Mouse (Mus musculus) cerebellum, postnatal 25 days (tissue): ENCODE results near the gene Kcnd3.

Experiments used
- DNase-seq, 2 experiments: peaks; one replicate each; pipeline ENCODE4 v3.0.0; 2021; ENCODE audit warnings: mixed read lengths in 2 of 2

Kcnd3 gene

DNA sequence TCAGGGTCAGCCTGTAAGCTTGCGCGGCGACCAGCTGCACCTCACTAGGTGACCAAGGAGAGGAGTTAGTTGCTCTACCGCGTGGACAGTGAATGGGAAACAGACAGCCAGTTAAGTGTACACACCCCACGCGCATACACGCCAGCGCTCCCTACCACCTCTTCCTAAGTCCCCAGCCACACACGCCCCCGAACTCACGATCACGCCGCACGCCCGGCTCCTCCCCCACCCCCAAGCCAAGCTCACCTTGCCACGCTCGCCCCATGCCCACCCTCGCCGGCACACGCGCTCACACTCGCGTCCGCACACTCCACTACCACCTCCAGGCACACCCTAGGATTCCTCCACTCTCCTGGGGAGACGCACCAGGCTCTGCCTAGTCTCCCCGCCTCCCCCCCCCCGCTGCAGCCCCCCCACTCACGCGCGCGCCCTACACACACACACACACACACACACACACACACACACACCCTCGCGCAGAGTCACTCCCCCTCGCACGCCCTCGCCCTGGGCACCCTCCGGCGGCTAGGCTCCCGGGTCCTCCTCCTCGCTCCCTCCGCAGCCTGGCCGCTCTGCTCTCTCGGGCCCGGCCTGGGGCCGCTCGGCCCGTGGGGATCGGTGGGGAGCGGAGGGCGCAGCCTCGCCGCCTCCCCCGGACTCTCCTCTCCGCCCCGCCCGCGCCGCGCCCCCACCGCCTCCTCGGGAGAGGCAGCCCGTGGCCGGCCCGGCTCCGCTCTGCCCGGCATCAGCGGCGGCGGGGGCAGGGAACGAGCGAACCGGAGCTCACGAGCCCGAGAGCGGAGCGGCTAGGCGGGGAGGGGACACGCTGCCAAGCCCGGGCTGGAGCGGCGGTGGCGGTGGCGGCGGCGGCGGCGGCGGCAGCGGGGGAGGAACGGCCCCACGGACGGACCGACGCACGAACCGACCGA lies at the start of gene Kcnd3:
Gene Kcnd3 (plus strand): TSS at position 704 of the 929 bp plus-strand sequence.
- DNase-seq, result peak; percentile 62 to 83

DNA sequence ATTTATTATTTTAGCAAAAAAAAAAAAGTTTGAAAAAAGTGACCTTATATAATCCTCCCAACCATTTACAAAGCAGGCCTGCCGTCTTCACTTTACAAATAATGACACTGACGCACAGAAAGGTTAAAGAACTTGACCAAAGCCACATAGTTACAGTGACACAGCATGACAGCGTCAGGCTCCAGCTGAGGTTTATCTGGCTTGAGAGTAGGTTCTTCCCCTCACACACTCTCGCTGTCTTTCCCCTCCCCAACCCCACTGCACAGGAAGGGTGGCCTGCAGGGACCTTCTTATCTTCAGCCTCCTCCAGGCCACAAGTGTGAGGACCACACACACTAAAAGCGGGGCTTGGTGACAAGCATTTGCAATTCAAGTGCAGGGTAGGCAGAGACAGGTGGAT lies 49.5 kb upstream of the Kcnd3 start:
- DNase-seq, result no peak

DNA sequence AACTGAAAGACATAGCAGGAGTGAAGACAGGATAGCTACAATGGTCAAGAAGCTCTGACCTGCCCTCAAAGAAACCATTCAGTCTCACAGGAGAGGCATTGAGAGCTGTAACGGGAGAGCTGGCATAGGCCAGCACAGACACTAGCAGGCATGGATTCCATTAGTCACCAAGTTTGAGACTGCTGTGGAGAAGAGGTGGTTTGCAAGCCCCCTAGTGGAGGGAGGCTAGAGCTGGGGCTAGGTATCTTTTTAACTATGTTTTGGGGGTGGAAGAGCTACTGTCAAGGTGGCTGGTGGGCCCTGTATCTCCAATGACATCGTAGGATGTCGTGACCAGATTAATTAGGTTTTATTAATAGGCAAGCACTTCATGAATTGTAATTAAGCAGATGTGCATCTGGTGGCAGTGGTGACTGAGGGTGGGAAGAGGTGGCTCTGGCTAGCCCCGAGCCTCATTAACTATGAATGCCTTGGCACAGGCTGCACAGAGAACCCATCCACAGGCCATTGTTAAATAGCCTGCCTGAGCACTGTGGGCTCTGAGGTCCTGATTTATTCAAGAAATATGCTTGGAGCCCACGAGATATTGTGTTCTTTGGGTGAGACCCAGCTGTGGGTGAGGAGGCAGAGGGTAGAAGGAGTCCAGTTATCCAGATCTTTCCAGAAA lies 48.6 kb upstream of the Kcnd3 start:
- DNase-seq, result no peak

DNA sequence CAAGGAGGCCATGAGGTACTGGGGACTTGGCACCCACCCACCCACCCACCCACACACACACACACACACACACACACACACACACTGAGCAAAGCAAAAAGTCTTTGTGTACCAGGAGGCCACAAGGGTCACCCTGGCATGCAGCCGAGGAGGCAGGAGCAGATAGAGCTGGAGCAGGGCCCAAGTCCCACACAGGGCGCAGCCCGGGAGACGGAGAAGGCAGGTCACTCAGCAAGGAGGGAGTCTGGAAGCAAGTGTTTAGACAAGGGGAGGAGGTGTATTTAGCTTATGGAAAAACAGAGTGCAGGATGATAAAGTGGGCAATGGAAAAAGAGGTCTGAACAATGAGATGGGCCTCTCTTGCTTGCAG lies 48.1 kb upstream of the Kcnd3 start:
- DNase-seq, result peak in 1 of 2 experiments; percentile 18

DNA sequence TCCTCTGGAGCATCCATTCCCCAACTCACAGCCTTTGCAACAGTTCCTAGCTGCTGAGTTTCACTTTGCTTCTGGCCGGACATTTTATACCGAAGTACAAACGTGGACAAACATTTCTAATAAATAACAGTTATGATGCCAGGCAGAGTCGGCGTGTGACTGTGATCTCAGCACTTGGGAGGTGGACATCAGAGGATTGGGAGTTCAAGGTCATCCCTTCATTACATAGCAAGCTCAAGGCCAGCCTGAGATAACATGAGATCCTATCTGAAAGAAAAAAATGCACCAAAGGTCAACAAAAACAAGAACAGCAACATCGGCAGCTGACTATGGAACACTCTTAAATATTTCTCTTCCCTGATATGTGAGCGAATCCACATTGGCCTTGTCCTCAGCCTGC lies 46.6 kb upstream of the Kcnd3 start:
- DNase-seq, result no peak

DNA sequence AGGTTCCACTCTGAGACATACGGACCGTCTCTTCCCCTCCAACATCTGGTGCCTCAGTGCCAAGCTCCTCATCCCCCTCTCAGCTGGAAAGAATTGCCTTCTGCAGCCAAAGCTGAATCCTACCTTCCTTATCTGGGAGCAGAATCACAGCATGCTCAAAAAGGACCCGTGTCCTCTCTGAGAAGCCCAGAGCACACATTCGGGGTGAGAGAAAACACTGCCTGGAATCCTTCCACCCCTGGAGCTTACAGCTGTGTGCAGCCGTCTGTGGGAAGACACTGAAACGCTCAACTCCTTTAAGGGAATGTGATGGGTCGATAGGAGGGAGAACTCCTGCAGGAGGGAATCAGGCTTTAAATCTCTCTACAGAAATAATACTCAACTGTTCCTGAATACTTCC lies 46.1 kb upstream of the Kcnd3 start:
- DNase-seq, result no peak

DNA sequence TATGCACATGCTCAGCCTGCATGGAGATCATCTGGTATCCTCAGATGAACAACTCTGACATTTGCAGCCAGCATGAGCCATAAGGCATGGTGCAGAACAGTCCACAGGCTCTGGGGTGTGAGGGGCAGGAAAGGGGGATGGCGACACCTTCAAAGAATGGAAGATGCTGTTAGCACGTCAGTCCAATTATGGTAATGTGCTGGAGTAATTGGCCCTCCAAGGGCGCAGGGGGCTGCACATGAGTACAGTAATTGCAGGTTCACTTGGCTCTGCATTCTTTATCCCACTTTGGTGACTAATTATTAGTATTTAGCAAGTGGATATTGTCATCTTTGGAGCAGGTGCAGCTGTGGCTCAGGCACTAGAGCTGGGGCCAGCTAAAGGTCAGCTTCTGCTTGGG lies 43.9 kb upstream of the Kcnd3 start:
- DNase-seq, result no peak

DNA sequence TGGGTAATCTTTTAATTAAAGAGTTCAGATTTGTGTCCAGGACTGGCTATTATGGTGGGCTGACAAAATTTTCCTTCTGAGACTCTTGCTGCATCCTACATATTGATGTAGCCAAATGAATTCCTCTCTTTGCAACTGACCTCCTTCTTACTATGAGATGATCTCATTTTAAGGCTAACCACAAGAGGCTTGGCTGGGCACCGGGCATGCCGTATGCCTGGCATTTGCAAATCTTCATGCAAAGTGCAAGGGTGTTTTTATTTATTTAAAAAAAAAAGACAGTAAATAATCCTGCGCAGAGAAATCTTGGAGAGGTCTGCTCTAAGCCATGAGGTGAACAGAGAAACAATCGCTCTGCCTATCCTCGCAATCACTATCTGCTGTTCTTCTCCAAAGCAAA lies 41.3 kb upstream of the Kcnd3 start:
- DNase-seq, result peak in 1 of 2 experiments; percentile 27

DNA sequence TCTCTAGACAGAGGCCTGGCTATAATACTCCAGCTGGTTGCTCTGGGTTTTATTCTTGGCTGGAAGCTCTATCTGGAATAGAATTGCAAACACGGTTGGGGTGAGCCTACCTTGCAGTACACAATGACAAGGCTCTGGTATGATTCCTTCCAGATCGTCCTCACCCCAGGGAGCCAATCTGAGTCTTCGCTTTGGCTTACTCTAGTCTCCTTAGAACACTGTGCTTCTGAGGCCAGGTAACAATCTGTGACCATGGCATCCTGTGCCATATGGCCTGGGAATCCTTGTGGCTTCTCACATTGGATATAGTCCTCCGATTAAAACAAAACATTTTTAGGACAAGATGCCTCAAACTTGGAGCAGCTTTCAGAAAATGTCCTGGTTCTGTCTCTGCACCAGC lies 40.4 kb upstream of the Kcnd3 start:
- DNase-seq, result peak; percentile 62 to 72

DNA sequence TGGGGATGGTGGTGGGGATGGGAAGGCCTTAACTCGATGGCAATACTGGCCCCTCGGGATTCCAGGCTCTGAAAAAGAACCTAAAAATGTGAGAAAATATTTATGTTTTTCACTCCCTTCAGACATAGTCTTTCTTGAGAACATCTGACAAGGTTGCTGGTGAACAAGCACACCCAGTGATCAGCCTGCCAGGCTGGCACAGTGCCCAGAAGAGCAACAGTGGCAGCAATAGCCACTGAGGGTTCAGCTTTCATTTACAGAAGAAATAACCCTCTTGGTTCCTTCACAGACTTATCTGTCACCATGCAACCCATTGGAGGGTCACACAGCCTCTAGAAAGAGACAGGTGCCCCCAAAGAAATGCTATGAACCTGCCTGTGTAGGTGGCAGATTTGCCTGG lies 39.9 kb upstream of the Kcnd3 start:
- DNase-seq, result peak; percentile 63 to 78

DNA sequence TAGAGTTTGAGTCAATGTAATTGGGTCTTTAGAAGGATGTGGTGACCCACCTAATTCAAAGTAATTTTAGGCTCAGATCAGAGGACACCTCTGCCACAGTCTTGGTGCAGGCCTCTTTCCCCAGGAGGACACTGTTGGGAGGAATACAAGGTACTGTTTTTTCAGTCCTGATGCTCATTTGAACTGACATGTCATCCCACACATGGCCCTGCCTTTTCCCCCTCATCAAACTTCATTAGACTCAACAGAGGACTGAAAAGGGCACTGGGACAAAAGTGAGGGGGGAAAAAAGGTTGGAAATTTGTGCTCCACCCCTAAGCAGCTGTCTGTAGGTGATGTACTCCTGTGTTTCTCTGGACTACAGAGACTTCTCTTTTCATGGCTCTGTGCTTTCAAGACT lies 39.4 kb upstream of the Kcnd3 start:
- no peak for DNase-seq

DNA sequence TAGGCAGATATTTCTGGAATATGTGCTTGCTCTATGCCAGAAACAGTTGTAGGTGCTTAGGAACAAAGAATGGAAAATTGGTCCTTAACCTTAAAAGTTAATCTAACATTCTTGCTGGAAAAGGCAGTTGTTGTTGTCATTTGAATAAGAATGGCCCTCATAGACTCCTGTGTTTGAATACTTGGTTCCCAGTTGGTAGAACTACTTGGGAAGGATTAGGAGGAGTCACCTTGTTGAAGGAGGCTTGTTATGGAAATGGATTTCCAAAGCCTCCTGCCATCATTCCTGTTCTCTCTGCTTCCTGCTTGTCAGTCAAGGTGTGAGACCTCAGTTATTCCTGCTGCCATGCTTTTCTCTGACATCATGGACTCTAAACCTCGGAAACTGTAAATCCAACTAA lies 33.7 kb upstream of the Kcnd3 start:
- DNase-seq, result no peak

DNA sequence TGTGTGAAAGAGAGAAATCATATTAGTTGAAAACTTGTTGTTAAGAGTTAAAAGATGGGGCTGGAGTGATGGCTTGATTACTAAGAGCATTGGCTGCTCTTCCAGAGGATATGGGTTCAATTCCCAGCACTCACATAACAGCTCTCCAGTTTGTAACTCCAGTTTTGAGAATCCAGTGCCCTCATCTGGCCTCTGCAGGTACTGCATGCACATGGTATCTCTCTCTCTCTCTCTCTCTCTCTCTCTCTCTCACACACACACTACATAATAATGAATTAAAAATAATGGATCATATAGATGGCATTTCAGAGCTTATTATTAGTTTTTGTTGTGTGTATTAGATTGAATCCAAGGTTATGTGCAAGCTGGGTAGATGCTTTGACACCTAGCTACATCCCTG lies 29.7 kb upstream of the Kcnd3 start:
- DNase-seq, result no peak

DNA sequence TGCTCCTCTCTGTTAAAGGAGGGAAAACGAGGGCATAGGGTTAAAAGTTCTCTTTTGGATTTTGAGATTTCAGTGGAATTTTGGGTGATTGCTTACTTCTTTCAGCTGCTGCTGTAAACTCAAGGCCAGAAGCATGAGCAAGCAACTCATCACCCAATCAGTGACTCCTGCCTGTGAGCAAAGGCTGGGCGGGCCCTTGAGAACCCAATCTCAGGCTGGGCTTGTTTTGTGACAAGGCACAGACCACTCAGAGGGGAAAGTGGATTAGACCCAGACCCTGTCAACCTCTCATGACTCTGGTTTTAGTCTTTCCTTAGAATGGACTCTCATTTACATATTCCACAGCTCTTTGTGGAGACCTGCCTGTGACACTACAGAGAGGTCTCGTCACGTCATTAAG lies 28.7 kb upstream of the Kcnd3 start:
- no peak for DNase-seq

DNA sequence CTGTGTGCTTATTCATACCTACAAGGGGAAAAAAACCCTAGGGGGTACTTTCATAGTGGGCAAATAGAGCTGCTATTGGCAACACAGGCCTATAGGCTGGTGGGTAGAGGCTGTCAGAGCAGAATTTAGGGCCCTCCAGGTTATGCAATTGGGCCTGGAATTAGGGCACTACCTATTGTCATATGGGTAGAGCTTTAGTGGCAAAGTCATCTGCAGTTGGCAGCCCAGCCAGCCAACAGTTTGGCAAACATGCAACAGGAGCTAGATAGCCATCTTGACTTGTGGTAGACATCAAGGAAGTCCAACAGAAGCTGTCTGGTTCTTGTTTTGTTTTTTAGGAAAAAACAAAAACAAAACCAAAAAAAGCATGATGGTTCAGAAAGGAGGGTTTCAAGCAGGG lies 23.5 kb upstream of the Kcnd3 start:
- no peak for DNase-seq

DNA sequence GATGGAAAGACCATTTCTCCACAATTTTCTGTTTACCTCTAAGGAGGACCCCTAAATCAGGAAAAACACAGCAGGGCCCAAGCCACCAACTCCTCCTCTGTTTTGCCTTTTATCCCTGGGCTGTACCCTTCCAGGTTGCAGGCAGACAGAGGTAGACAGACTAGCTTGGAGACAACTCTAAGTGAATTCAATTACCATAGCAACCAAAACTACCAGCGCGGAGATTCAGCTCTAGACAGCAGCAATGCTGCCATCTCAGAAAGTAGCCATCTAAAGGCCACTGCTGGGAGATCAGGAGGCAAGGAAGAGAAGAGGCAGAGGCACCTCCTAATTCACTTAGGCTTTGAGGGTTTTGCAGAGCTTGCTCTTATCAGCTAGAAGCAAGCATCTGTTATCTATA lies 15.7 kb upstream of the Kcnd3 start:
- DNase-seq, result no peak

DNA sequence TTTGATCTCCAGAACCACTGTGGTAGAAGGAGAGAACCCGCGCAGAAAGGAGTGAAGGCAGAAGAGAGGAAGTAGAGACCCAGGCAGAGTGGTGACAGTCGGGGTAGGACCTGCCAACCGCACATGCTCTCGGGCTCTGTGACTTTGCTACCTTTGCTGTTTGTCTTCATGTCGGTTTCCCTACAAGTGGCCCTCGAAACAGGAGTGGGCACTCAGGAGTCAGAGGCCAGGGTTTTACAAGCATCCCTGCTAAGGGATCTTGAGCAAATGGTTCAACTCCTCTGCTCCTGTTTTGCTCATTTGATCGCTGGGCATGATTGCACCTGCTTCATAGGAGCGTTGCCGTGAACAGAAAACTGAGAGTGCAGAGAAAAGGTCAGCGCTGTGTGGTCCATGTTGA lies 15.2 kb upstream of the Kcnd3 start:
- no peak for DNase-seq

DNA sequence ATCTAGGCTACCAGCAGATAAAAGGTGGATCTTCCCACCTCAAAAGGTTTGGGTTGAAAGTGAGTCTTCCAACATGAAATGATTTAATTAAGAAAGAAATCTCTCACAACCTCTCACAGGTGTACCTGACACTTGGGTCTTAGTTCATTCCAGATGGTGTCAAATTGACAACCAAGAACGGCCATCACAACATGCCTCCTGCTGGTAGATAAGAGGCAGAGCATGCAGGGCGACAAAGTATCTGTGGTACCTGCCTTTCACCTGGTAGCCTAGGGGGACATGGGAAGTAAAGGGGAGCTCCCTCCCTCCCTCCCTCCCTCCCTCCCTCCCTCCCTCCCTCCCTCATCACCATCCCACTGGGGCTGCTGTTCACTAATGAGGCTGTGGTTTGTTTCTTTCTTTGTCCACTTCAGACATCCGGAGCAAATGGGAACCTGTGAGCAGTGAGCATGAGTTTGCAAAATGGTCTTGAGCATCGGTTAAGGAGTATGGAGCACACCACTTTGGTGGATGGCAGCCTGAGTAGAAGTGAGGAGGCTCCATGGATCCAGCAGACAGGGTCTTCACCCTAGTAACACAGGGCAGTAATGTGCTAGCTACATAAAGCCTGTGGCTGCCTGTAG lies 11.1 kb upstream of the Kcnd3 start:
- no peak for DNase-seq

DNA sequence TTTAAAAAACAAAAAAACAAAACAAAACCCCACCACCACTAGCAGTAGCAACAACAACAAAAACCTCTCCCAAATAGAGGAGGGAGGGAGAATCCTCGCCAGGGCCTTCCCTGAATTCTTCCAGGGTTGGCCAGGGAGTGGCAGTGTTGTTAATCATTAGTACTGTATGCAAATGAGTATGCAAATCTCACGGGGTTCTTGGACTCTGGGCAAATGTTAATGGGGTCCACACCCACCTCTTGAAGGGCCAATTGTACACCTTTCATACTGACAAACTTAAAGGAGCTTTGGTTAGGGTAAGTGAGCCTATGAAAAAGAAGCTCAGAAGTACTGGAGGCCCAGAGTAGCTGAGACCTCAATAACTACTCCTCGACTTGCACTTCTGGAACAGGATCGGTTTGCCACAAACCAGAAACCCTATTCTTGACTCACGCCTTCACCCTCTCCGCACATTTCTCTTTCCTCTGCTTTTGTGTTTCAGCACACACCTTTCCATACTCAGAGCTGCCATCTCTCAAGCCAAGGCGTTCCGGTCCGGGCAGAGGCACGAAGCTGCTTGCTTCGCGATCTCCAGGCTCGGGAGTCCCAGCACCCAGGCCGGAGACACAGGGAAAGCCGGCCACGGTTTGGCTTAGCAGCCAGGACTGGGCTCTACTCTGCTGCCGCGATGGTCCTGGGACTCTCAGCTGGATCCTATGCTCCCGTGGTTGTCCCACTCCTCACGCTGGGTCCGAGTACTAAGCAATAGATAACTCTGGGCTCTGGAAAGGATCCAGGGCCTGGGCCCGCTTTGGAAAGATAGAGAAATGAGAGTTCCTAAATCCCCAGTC lies 1.3 kb upstream of the Kcnd3 start:
- DNase-seq, result peak; percentile 66 to 82

DNA sequence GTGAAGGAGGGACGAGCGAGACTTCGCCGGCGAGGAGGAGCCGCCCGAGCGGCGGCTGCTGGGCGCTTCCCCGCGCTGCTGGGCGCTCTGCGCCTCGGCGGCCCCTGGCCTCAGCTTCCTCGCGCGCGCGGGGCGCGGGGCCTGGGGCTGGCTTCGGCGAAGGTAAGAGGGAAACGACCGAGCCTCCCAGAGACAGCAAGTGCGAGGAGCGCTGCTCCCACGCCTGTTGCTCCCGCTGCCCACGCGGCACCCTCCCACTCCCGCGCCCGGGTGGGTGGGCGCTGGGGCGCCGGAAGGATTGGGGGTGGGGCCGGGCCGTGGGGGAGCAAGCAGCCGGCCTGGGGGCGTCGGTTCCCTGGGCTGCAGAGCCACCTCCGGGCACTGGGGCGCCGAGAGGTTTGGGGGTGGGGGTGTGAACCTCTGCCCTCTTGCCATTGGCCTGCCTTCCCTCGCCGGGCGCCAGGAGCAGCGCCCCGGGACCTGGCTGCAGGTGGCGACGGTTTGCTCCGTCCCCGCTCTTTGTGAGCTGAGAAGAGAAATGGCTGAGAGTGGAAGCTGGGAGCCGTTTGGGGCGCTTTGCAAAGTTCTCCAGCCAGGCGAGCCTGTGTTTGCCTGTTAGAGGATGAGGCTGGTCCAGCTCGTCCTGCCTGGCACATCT lies 555 bp downstream of the Kcnd3 start:
- DNase-seq, result peak; percentile 68 to 76

DNA sequence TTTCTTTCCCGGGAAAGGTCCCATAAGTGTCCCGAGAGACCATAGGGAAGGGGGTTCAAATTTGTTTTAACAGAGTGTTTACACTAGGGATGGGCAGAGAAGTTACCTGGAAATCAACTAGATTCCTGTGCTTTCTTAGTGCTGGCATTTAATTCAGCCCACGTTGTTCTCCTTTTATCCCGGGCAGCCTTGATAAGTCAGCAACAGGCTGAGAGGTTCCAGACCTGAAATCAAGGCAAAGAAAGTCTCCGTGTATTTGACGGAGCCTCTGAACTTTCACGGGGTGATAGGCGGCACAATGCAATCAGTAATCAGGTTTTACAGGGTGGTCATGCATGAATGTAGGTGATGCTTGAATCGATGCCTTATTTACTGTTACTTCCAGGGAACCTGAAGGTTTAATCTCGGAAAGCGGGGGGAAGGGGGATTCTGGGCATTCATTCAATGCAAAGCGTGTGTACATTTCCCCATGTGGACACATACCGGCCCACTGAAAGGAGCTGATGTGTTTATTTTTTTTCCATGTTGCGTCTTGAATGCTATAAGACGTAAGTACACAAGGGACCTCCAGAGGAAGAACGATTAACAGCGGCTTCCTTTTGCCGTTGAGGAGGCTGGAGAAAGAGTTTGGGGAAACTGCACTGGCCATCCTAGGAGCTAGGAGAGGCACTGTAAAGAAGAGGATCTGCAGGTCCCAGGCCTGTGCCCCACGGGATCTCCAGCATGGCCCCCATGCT lies 1.3 kb downstream of the Kcnd3 start:
- peak; percentile 26 to 31 for DNase-seq

DNA sequence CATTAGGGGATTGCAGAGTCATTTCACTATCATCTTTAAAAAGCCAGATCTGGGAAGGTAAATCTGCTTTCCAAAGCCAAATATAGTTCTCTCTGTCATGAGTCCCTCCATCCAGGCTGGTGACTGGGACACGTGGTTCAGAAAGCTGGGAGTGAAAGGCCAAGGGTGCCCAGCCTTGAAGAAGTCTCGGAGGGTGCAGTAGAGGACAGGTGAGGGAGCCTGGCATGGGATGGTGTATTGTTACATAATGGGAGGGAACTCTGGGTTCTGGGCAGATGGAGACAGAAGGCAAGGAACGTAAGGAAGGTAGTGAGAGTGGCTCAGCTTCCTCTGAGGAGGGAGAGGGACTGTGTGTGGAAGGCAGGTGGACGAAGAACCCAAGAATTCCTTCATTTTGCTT lies 5.5 kb downstream of the Kcnd3 start:
- DNase-seq, result peak; percentile 31 to 35
